Mouse (Mus musculus) limb, embryonic 14.5 days (tissue): ENCODE data around the gene Slc39a2. TPM values are rescaled to one million over a fixed set of nuclear protein-coding genes. Genes with fewer than 3 reads are reported as not detected.

Experiments
- ATAC-seq: fragments of 200-750 bp; cut with Nextera tagmentation; 2 replicates; pipeline ENCODE4 v1.8.0; 2017; ENCODE audit warnings: low read depth, moderate number of reproducible peaks, moderate TSS enrichment; ENCODE audit not compliant: low FRiP score
- DNase-seq: peaks from one replicate; pipeline ENCODE4 v3.0.0-alpha.2; 2015; ENCODE audit warnings: low spot score
- H3K27ac ChIP-seq: fragments of 300-500 bp; sonication (generic); replicated peaks from 2 replicates; pipeline ENCODE4 v1.5.1; 2014; ENCODE audit warnings: low read depth, mild to moderate bottlenecking, low read length, moderate library complexity, mixed read lengths
- H3K27me3 ChIP-seq: fragments of 300-500 bp; sonication (generic); 2 replicates; pipeline ENCODE4 v1.6.1; 2014; ENCODE audit warnings: low read length, mixed read lengths; ENCODE audit not compliant: control insufficient read depth, insufficient read depth
- H3K36me3 ChIP-seq: fragments of 300-500 bp; sonication (generic); 2 replicates; pipeline ENCODE4 v1.6.1; 2014; ENCODE audit warnings: mild to moderate bottlenecking, low read length, moderate library complexity, mixed read lengths; ENCODE audit not compliant: control insufficient read depth, insufficient read depth
- H3K4me1 ChIP-seq: fragments of 300-500 bp; sonication (generic); 2 replicates; pipeline ENCODE4 v1.6.1; 2014; ENCODE audit warnings: antibody characterized with exemption, low read length, mixed read lengths; ENCODE audit not compliant: control insufficient read depth, insufficient read depth
- H3K4me2 ChIP-seq: fragments of 300-500 bp; sonication (generic); replicated peaks from 2 replicates; pipeline ENCODE4 v1.6.1; 2014; ENCODE audit warnings: low read depth, mild to moderate bottlenecking, low read length, moderate library complexity; ENCODE audit not compliant: severe bottlenecking
- H3K4me3 ChIP-seq: fragments of 300-500 bp; sonication (generic); replicated peaks from 2 replicates; pipeline ENCODE4 v1.5.1; 2014; ENCODE audit warnings: low read length
- H3K9ac ChIP-seq: fragments of 300-500 bp; sonication (generic); 2 replicates; pipeline ENCODE4 v1.6.1; 2014; ENCODE audit warnings: mild to moderate bottlenecking, low read depth, low read length, moderate library complexity; ENCODE audit not compliant: severe bottlenecking
- H3K9me3 ChIP-seq: fragments of 300-500 bp; sonication (generic); 2 replicates; pipeline ENCODE4 v1.6.1; 2016; ENCODE audit warnings: low read length; ENCODE audit not compliant: control insufficient read depth
- POLR2A ChIP-seq: fragments of 200-500 bp; IDR thresholded peaks from 2 replicates; pipeline ENCODE4 v1.8.0; 2012; ENCODE audit warnings: inconsistent platforms, mild to moderate bottlenecking, moderate library complexity, borderline replicate concordance; ENCODE audit not compliant: insufficient read depth, insufficient read length; ENCODE audit errors: extremely low read depth
- WGBS: fragments of 180-500 bp; shearing (Covaris S2); extraction: QIAGEN DNeasy Blood & Tissue Kit; methylation state at CpG from one replicate; pipeline ENCODE4 v1.1.7; 2014; 5-methylcytosine and 5-hydroxymethylcytosine counted together
- polyA plus RNA-seq, 2 experiments: library from polyadenylated mRNA; depleted of rRNA in 1 of 2; stranded (reverse) in 1 of 2; unstranded in 1 of 2; fragments of >200 nt; fragmentation: Nextera tagmentation in 1 of 2; extraction: Ambion mirVana in 1 of 2; gene quantifications; 2 replicates each; pipeline versions ENCODE4 v1.2.1 to v1.2.3; 2012 to 2014

Gene Slc39a2
- polyA plus RNA-seq, 2 experiments: 1.5 to 3.6 TPM

GRCm38 (mm10) chr14:51884598-51885331 is 7.9 kb upstream of the Slc39a2 start, which contains the start of gene Mettl17:
Gene Mettl17, plus strand, starts transcription at chr14:51884842.
- Histone ChIP-seq H3K4me3 (peak within 1 kb of the TSS; percentile 73), H3K36me3 (peaks cover 32% of the 10 kb centered on the region), H3K9ac (peak within 1 kb of the TSS; percentile 66), H3K4me2 (peak within 1 kb of the TSS; percentile 59), H3K9me3 (no peaks in the 10 kb centered on the region), H3K27me3 (no peaks in the 10 kb centered on the region), H3K27ac (peak within 1 kb of the TSS; percentile 81), H3K4me1 (peaks cover 6% of the 10 kb centered on the region)
- DNase-seq (peak; percentile 98), ATAC-seq (peak; percentile 94)
- WGBS: 0% methylated on average over 43 of the region's 43 CpGs
- TF ChIP-seq POLR2A: peak; percentile 60; the same call in 1 of the 2 replicates

DNA sequence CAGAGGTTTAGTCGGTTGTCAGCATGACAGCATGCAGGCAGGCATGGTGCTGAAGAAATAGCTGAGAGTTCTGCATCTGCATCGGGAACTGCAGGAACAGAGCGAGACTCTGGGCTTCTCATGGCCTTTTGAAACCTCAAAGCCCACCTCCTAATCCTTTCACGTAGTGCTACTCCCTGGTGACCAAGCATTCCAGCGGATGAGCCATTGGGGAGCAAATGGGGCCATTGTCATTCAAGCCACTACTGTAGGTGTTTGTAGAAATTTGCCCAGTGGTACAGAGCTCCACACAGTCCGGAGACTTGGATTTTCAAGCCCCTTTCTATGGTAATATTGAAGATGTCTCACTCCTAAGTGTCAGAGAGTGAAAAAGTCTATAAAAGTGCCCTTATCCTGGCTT is 6.6 kb upstream of the Slc39a2 start:
- no peak for TF ChIP-seq POLR2A
- no peaks in the 10 kb centered on the region for H3K9me3 ChIP-seq
- H3K4me1 ChIP-seq: peaks cover 6% of the 10 kb centered on the region
- H3K4me3 ChIP-seq: peak overlapping the region; percentile 73; the same call in 1 of the 2 replicates
- peaks cover 45% of the 10 kb centered on the region for H3K36me3 ChIP-seq
- no peaks in the 10 kb centered on the region for H3K27me3 ChIP-seq
- peak overlapping the region; percentile 59; the same call in 1 of the 2 replicates for H3K4me2 ChIP-seq
- ATAC-seq: no peak
- 66% methylated on average over 6 of the region's 6 CpGs for WGBS
- no peak overlapping the region; the same call in 1 of the 2 replicates for H3K9ac ChIP-seq
- no peak for DNase-seq
- no peak overlapping the region for H3K27ac ChIP-seq

DNA sequence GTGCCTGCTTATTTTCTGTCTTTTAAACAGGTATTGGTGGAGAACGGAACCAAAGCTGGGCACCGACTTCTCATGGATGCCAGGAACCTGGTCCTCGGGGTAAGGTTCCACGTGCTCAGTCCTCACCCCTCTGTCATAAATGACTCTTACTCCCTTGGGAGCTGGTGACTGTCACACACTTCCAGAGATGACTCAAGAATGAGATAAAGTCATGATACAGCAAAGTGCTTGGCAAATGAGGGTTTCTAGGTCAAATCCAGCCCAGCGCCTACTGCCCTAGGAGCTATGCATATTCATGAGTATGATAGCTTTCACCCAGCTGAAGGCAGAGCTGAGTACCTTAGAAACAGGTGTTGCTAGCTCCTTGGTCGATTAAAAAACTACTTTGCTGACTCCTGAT is 2.9 kb upstream of the Slc39a2 start:
- H3K36me3 ChIP-seq: peaks cover 60% of the 10 kb centered on the region
- H3K27me3 ChIP-seq: no peaks in the 10 kb centered on the region
- peaks cover 6% of the 10 kb centered on the region for H3K4me1 ChIP-seq
- no peak for DNase-seq
- H3K27ac ChIP-seq: no peak overlapping the region
- no peak overlapping the region for H3K4me2 ChIP-seq
- 90% methylated on average over 6 of the region's 6 CpGs for WGBS
- H3K9ac ChIP-seq: no peak overlapping the region
- ATAC-seq: no peak
- no peak for TF ChIP-seq POLR2A
- no peak overlapping the region for H3K4me3 ChIP-seq
- no peaks in the 10 kb centered on the region for H3K9me3 ChIP-seq

- DNase-seq (no peak), ATAC-seq (no peak)
- Histone ChIP-seq H3K9me3 (no peaks in the 10 kb centered on the region), H3K27ac (no peak overlapping the region), H3K4me1 (no peaks in the 10 kb centered on the region), H3K27me3 (no peaks in the 10 kb centered on the region), H3K4me2 (no peak overlapping the region), H3K36me3 (peaks cover 43% of the 10 kb centered on the region), H3K4me3 (no peak overlapping the region), H3K9ac (no peak overlapping the region)
- WGBS: 25% methylated on average over 9 of the region's 10 CpGs
- no peak for TF ChIP-seq POLR2A
Observed at GRCm38 (mm10) chr14:51893094-51893794, 555 bp downstream of the Slc39a2 start.

DNA sequence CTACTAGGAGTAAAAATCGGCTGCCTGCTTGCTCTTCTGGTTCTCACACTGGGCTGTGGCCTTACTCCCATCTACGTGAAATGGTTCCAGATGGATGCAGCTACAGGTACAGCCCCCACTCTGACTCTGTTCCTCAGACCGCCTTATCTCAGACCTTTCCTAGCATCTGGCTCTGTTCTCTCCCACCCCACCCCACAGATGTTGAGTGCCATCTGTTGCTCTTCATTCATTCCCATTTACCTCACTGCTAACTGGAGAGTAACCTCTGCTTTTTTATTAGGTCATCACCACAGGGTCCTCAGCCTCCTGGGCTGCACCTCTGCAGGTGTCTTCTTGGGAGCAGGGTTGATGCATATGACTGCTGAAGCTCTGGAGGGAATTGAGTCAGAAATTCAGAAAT is 1.1 kb downstream of the Slc39a2 start:
- Histone ChIP-seq H3K27ac (no peak overlapping the region), H3K4me3 (no peak overlapping the region), H3K27me3 (no peaks in the 10 kb centered on the region), H3K9me3 (no peaks in the 10 kb centered on the region), H3K36me3 (peaks cover 37% of the 10 kb centered on the region), H3K9ac (no peak overlapping the region), H3K4me2 (no peak overlapping the region), H3K4me1 (no peaks in the 10 kb centered on the region)
- DNase-seq (no peak), ATAC-seq (no peak)
- TF ChIP-seq POLR2A: no peak
- WGBS: 48% methylated on average over 3 of the region's 3 CpGs
